Mouse (Mus musculus) natural killer cell, adult 2 months (primary cell): Measurements from ENCODE around the gene Cog2.

Source experiments
- DNase-seq, 2 experiments: peaks; one replicate each; pipeline ENCODE4 v3.0.0; 2022; ENCODE audit warnings: low spot score in 2 of 2

The Cog2 gene

DNA sequence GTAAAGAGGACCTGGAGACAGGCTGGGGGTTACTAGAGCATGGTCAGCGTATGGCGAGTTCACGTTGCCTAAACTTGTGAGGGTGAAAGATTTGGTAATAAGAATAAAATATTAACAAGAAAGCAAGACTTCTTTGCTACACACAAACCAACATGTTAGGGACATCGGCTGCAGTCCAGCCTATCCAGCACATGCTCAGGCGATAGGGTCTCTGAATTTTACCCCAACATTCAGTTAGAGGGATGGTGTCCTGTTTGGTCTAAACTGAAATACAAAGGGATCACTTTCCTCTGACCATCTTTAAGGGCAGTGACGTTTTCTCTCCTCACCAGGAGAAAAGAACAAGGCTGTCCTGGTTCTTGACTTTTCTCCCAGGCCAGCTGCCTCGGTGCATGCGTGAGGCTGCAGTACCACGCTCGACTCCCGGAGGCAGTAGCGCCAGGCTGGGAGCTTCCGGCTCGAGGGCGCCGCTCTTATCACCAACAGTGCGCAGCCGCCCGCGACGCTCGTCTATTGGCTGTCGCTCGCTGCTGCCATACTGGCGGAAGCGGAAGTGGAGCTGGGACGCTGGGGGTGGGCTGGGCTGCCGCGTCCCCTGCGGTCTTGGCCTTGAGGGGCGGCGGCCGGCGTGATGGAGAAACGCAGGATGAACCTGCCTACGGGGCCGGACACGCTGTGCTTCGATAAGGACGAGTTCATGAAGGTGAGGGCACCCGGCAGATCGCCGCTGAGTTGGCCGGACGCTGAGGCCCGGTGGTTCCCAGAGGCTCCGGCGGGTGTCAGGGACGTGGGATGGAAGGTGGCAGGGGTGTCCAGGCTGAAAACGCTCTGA, at the start of gene Cog2:
TSS of gene Cog2 (plus strand) at position 519 of the 832 bp plus-strand sequence.
- DNase-seq = peak; percentile 85 to 89

DNA sequence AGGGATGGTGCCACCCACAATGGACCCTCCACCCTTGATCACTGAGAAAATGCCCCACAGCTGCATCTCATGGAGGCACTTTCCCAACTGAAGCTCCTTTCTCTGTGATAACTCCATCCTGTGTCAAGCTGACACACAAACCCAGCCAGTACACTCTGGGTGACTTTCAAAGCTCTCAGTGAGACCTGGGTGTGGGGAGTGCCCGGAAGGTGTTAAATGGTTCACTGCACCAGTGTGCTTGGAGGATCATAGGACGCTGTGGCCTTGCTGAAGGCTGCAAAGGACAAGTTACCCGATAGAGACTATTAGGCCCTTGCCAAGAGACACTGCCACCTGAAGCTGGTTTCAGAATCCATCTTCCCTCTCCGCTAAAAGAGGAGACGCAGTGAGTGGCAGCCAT, 44.9 kb upstream of the Cog2 start:
- DNase-seq = no peak

DNA sequence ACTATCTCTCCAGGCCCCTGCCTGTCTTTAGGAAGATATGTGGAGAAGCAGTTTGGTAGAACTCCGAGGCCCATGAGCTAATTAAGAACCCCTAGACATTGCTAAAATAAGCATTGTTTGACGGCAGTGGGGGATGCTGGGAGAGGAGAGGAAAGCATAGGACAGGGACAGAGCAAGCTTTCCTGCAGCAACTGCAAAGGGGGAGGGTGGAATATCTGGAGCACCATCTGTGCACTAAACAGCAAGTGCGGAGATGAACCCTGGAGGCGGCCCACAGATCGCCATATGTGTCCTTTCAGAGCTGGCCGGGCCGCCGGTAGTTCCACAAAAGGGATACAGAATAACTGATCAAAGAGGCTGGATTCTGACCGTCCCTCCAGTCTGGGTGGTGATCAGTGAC, 43.9 kb upstream of the Cog2 start:
- no peak for DNase-seq

DNA sequence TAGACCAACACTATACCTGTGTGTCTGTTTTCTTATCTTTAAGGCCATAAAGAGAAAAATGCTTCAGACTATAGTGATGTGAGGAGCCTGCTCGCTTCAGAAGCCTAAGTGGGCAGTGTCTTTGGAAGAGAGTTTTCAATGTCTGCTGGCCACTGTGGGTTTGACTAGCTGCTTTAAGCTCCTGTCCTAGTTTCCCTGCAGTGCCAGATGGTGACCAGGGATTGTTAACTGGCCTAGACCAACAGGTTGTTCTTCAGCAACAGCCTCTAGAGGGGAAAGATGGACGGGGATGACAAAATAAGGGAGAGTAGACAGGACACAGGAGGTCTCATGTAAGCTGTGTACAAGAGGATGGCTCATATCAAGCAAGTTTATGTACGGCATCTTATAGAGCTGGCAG, 41.3 kb upstream of the Cog2 start:
- no peak for DNase-seq

DNA sequence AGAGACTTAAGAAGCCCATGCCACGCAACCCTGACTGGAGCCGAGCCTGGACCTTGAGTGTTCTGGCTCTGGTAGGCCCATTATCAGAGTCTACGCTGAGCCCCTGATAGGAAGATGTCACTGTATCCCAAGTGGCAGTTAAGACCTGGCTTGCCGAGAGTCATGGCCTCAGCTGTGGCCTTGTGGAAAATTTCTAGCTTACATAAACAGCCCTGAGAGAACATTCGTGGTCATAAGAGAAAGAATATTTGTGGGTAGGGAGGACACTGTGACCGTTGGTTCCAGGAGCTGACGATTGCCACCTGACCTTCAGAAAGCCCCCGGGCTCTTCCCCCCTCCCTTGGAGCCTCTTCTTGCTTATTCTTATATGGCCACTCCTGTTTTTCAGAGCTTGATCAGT, 40.2 kb upstream of the Cog2 start:
- DNase-seq = no peak

DNA sequence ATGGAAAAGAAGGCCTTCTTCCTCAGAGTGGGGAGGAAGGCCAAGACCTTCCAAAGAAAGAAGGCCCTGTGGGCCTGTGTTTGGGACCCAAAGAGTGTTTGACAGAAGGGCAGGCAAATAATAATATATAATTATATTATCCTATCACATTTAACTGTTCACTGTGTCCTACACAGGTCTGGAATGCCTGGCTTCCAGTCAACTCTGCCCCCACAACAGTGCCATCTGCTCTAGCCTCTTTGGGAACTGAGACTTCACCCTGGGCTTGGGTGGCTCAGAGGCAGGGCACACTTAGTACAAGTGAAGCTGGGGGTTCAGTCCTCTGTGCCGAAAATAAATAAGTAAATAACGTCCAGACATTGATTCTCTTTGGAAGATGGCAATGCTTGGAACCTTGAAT, 37.8 kb upstream of the Cog2 start:
- DNase-seq = no peak

DNA sequence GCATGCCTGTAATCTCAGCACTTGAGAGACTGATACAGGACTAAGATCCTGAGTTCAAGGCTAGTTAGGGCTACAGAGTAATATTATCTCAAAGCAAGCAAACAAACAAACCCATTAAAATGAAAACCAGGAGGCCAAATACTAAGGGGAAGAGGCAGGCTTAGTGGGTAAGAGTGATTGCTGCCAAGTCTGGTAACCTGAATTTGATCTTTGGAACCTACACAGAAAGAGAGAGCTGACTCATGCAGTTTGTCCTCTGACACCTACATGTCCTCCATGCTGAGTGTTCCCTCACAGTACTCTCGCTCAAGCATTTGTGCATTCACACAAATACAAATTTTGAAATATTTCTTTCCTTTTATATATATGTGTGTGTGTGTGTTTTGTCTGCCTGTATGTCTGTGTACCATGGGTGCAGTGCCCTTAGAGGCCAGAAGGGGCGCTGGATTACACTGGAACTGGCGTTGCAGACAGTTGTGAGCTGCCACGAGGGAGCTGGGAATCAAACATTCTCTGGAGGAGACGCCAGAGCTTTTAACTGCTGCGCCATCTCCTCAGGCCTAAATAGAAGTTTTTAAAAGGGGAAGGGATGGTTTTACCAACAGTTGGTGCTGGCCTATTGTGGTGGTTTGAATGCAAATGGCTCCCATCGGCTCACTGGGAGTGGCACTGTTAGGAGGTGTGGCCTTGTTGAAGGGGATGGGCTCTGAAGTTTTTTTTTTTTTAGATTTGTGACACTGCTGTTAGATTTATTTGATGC, 37.0 kb upstream of the Cog2 start:
- DNase-seq = no peak

DNA sequence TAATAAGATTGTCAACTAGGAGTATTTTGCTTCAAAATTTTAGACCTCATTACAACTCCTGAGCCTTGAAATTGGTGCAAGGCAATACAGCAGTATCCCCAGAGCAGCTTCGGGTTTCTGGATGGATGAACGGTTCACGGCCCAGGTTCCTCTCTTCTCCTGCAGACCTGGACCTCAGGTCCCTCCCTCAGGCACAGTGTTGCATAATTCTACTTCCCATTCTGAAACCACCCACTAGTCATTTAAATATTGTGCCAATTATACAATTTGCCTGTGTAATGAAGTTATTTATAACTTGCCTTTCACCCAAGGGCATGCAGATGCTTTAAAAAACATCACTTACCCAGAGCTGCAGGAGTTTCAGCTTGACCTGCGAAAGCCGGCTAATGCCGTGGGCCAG, 31.3 kb upstream of the Cog2 start:
- DNase-seq = no peak

DNA sequence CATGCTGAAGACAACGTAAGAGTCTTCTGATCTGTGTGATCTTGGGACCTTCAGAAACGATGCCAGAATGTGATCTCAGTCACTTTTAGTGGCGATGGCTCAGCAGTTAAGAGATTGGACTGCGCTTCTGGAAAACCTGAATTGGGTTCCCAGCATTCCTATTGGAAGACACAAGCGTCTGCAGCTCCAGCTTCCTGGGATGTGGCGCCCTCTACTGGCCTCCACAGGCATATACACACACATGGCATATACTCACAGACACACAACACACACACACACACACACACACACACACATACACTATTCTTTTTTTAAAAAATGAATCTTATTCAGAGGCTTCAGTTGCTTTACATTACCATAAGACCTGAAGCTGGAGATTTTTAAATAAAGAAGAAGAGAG, 30.8 kb upstream of the Cog2 start:
- no peak for DNase-seq

DNA sequence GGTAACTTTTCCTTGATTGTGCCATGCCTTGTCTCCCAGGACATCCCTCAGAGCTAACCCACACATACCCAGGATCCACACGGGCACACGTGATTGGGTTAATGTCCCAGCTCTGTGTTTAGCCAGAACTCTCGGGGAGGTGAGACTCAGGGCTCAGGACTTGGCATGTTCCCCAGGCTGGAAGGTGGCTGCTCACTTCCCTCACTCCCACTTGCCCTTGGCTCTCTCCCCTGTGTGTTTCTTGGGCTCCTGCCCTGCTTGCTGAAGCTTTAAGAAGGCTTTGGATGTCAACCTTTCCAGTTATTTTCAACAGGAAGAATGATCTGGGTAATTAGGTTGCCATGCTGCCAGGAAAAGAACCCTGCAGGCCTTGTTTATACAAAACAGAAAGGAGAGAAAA, 26.2 kb upstream of the Cog2 start:
- no peak for DNase-seq

DNA sequence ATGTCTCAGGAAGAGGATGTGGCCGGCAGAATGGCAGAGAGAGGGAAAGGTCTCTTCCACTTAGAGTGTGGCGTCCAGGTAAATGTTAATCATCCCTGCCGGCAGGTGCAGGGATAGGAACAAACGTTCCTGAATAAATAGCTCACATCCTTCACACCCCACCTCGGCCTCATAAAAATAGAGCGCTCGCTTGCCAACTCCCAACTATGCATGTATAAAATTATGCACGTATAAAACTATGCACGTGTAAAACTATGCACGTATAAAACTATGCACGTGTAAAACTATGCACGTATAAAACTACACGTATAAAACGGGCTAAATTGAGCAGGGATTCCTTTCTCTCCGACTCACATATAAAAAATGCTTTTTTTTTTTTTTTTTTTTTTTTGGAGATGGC, 25.6 kb upstream of the Cog2 start:
- no peak for DNase-seq

DNA sequence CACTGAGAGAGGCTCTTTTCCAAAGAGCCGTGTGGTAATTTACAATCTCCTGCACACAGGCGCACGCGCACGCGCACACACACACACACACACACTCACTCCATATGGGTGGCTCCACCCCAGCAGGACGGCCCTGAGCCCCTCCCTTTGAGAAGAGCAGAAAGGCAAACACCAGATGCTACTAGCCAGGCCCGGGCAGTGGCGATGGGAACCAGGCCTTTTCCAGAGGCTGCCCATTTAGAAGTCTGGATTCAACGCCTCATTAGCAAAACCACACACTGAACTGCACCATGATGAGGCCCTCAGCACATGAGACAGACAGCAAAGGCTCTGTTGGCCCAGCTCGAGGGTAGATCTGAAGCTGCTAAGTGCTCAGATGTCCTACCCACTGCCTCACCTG, 24.9 kb upstream of the Cog2 start:
- no peak for DNase-seq

DNA sequence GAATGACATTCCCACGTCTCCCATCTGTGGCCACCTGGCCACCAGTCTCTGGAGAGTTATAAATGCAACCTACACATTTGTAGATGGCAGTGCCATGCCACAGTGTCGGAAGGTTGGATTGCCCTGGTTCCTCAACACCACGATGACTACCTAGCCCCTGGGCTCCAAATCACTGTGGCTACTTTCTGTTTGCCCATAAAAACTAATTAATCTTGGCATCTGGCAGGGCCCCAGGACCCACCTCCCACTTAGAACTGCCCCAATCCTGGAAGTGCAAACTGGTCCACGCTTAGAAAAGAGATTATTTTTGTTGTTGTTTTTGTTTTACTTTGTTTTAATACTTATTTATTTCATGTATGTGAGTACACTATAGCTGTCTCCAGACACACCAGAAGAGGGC, 24.3 kb upstream of the Cog2 start:
- no peak for DNase-seq

DNA sequence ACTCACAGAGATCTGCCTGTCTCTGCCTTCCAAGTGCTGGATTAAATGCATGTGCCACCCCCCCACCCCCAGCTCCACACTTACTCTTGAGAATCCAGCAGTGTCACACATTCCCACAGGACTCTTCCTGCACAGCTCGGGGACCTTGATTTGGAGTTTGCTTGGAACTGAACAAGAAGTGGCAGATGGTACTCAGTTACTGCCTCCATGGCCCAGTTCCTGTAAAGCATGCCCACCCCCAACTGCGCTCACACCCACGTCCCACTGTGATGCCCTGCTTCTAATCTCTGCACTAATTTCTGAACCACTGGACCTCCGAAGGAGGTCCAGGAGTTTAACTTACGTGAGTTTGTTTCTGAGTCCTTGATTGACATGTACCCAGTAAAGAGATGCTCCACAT, 23.7 kb upstream of the Cog2 start:
- no peak for DNase-seq

DNA sequence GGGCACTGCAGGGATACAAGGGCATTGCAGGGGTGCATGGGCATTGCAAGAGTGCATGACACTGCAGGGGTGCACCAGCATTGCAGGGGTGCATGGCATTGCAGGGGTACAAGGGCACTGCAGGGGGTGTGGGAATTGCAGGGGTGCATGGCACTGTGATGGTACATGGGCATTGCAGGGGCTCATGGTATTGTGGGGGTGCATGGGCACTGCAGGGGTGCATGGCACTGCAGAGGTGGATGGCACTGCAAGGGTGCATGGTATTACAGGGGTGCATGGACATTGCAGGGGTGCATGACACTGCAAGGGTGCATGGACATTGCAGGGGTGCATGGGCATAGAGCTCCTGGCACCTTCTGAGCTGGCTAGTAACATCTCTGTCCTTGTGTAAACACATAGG, 22.2 kb upstream of the Cog2 start:
- no peak for DNase-seq

DNA sequence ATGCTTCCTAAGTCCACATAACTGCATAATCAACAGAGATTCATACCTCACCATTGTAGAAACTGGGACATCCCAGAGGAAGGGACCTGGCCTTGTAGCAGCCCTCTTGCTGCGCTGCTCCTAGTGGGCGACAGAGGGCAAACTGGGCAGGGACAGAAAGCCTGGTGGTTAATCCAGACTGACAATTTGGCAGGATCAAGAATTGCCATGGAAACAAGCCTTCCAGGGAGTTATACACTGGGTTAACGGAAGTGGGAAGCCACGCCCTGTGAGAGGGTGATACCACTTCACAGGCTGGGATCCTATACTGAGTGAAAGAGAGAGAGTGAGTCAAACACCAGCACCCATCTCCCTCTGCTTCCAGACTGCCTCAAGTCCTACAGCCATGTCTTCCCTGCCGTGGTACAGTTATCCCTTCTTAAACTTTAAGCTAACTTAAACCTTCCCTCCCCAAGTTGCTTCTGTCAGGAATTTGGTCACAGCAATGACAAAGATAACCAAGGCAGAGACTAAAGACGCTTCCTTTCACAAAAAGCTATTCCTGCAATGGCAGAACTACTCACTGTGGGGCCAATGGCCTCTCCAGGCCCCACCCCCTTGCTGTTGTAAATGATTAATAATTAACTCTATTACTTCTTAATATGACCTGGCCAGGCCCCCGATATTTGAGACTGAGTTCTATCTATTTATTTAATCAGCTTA, 21.2 kb upstream of the Cog2 start:
- no peak for DNase-seq

DNA sequence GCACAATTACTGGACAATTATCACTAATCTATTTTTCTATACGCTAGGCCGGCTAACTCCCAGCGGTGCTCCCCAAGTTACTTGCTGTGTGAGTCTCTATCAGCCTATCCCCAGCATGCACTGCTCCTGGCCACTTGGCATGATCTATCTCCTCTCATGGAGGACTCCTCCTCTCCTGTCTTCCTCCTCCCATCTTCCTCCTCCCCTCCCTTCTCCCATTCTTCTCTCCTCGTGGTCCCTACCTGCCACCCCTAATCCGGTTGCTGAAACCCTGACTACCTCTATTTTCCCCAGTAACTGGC, 20.7 kb upstream of the Cog2 start:
- DNase-seq = no peak

DNA sequence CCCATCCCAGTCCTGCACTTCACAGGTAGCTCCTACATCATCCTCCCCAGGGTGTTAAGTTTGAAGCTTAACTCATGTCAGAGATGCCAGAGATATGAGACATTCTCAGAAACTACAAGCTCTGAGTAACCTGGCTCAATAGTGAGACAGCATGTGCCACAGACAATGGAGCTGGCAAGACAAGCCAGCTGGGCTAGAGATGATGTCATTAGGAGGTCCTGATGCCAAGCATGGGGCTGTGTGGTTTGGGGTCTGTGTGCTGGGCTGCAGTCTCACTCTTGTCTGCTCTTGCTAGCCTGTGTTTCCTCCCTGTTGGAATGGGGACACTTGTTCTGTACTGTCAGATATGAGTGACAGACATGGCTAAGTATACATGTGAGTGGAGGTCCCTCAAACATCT, 14.9 kb upstream of the Cog2 start:
- DNase-seq = no peak

DNA sequence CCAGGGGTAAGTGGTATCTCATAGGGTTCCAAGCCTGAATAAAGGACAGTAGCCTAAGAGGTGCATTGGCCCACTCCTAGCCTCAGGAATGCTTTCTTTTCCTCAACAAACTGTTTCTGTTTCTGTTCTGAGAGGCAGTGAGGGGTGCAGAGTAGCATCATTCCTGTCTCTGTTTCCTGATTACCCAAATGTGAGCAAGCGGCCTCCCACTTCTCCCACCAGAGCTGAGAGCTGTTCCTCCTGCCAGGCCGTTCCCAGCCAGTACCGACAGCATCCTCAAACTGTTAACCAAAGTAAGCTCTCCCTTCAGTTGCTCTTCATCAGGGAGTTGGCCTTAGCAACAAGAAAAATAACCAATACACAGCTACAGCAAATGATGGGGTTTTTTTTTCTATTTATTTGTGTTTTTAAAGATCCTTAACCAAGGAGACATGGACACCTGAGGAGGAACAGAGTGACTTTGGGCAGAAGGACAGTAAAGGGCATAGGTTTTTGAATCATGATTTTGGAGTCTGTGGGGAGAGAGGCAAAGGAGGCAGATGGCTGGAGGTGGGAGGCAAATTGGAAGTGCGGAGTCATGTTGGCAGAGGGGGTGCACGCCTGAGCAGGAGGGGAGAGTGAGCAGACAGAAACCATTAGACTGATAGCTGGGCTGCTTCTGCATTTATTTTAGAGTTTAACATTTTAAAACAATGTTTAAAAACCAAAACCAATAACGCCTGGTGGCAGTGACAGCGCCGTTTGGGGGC, 12.8 kb upstream of the Cog2 start:
- no peak for DNase-seq

DNA sequence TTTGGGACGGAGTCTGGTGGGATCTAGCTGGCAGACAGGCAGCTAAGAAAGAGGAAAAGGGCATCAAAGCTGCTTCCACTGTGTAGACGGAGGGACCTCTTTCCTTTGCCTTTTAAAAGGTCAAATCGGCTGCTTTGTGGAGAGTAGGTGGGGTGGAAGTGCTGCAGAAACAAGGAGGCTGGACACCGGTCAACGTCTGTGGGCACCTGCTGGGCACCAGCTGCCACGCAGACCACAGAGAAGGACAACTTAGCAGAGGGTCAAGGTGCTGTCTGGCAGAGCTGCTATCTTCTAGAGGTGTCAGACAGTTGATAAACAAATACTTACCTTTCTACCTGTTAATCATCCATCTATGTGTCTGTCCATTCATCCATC, 12.3 kb upstream of the Cog2 start:
- DNase-seq = no peak

DNA sequence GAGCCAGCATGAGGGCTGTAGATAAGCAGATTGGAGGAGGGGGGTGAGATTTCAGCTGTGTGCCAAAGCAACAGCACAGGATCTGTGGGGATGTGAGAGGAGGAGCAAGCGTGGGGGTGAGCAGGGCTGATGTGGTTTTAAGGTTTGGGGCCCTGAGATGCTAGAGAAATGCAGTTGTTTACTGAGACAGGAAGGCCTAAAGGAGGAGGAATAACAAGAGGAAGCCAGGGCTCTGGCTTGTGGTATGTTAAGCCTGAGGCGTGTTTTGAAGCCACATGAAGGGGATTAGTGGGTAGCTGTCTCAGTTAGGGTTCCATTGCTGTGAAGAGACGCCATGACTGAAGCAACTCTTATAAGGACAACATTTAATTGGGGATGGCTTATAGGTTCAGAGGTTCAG, 11.4 kb upstream of the Cog2 start:
- DNase-seq = no peak

DNA sequence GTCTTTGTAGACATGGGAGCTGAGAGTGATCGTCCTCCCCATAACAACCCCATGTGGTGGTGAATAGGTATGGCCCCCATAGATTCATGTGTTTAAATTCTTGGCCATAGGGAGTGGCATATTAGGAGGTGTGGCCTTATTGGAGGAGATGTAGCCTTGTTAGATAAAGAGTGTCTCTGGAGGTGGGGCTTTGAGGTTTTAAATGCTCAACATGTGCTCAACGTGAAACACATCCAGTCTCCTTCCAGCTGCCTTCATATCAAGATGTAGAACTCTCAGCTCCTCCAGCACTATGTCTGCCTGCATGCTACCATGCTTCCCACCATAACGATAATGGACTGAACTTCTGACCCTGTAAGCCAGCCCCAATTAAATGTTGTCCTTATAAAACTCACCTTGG, 4.5 kb upstream of the Cog2 start:
- no peak for DNase-seq
